ENCODE assay signal across 11 mouse cellular contexts in the genomic region with DNA sequence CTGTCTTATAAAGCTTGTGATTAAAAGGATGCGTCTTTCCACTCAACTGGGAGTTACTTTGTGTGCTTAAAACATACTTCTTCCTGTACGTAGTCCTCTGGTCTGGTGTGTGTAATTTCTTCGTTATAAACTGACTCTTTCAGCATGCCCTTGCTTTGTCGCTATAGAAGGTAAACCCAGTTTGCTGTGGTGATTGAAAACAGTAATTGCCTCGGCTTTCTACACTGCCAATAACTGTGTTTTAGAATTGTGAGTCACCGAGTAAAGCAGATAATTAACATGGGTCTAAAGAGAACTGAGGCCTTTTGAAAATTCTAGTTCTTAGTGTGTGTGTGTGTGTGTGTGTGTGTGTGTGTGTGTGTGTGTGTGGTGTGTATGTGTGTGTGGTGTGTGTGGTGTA.
DNase-seq lines count a peak whose midpoint lies in the region; ATAC-seq and TF ChIP-seq lines count a peak whose summit lies in the region.
"Had no signal": no experiment of that assay in that cellular context is flagged by ENCODE, and none has a peak within 500 bp of the region (broad histone marks: within the 10 kb centered on the region; RNA-seq: fewer than 3 reads in every experiment).

No protein-coding gene starts in this region.

- TF ChIP-seq CTCF in olfactory bulb, adult 2 months (IDR thresholded peaks at IDR 0.05; ENCODE audit: insufficient read depth, low read depth, low read length): no peak

- H3K27ac ChIP-seq in kidney, embryonic 16.5 days (ENCODE audit: low read length): peak overlapping the region; percentile 3; the same call in 1 of the 2 replicates
- H3K27ac ChIP-seq in embryonic facial prominence, embryonic 14.5 days (replicated peaks; ENCODE audit: low read depth, low read length): peak overlapping the region; percentile 84
- peak overlapping the region; percentile 80 for H3K27ac ChIP-seq in intestine, embryonic 14.5 days (ENCODE audit: low read depth)
- H3K27ac ChIP-seq in olfactory bulb, adult 2 months (ENCODE audit: insufficient read depth, low read depth, low read length): 0 out of 2 replicates have a peak overlapping the region, but pooled peaks have one; percentile 42
- H3K27ac ChIP-seq: macrophage had no signal

- no peaks in the 10 kb centered on the region for H3K36me3 ChIP-seq in kidney, embryonic 16.5 days (ENCODE audit: insufficient read depth, low read length)
- no peaks in the 10 kb centered on the region for H3K36me3 ChIP-seq in embryonic facial prominence, embryonic 14.5 days (ENCODE audit: control insufficient read depth, insufficient read depth, low read length)
- H3K36me3 ChIP-seq in intestine, embryonic 14.5 days (ENCODE audit: control insufficient read depth, insufficient read depth, low read length): no peaks in the 10 kb centered on the region

- no peak for DNase-seq in kidney, postnatal 4 days
- DNase-seq in embryonic facial prominence, embryonic 14.5 days (ENCODE audit: low spot score): peak; percentile 22
- no peak for DNase-seq in intestine, embryonic 14.5 days (ENCODE audit: low spot score)
- no peak for DNase-seq in cerebellum, postnatal 14 days
- DNase-seq in ovary, postnatal 10 days (ENCODE audit: low spot score): no peak
- DNase-seq: cerebellum, postnatal 25 days had no signal

- H3K9ac ChIP-seq in kidney, embryonic 16.5 days (replicated peaks; ENCODE audit: low read length): no peak overlapping the region
- no peak overlapping the region for H3K9ac ChIP-seq in embryonic facial prominence, embryonic 14.5 days (ENCODE audit: low read depth, low read length)
- no peak overlapping the region for H3K9ac ChIP-seq in intestine, embryonic 14.5 days (ENCODE audit: low read length)

- TF ChIP-seq POLR2A in olfactory bulb, adult 2 months (IDR thresholded peaks at IDR 0.05; ENCODE audit: insufficient read depth, low read depth, low read length): no peak

- no peak for ATAC-seq in kidney, embryonic 16.5 days (ENCODE audit: low FRiP score, low TSS enrichment)
- ATAC-seq in embryonic facial prominence, embryonic 14.5 days (ENCODE audit: low read depth): no peak
- ATAC-seq in intestine, embryonic 14.5 days (replicated peaks; ENCODE audit: low FRiP score, low TSS enrichment, low read depth): no peak
- no peak for ATAC-seq in cerebellum, adult (ENCODE audit: insufficient number of reproducible peaks, low FRiP score, low TSS enrichment)

- 77% methylated on average over 6 of the region's 6 CpGs for WGBS in kidney, embryonic 16.5 days
- 50% methylated on average over 6 of the region's 6 CpGs for WGBS in embryonic facial prominence, embryonic 14.5 days
- 57% methylated on average over 6 of the region's 6 CpGs for WGBS in intestine, embryonic 14.5 days
- WGBS in olfactory bulb, adult 2 months: 34% methylated on average over 6 of the region's 6 CpGs

- peaks cover 10% of the 10 kb centered on the region for H3K4me1 ChIP-seq in kidney, embryonic 16.5 days (ENCODE audit: insufficient read depth, low read length)
- peaks cover 20% of the 10 kb centered on the region for H3K4me1 ChIP-seq in embryonic facial prominence, embryonic 14.5 days (ENCODE audit: control insufficient read depth, insufficient read depth, low read length)
- peaks cover 12% of the 10 kb centered on the region for H3K4me1 ChIP-seq in intestine, embryonic 14.5 days (replicated peaks; ENCODE audit: control insufficient read depth, insufficient read depth, low read length)
- H3K4me1 ChIP-seq in olfactory bulb, adult 2 months (ENCODE audit: control insufficient read depth, insufficient read depth, low read length): peaks cover 8% of the 10 kb centered on the region

- no peaks in the 10 kb centered on the region for H3K27me3 ChIP-seq in kidney, embryonic 16.5 days (ENCODE audit: insufficient read depth, low read length)
- no peaks in the 10 kb centered on the region for H3K27me3 ChIP-seq in embryonic facial prominence, embryonic 14.5 days (replicated peaks; ENCODE audit: control insufficient read depth, insufficient read depth, low read length)
- no peaks in the 10 kb centered on the region for H3K27me3 ChIP-seq in intestine, embryonic 14.5 days (replicated peaks; ENCODE audit: control insufficient read depth, insufficient read depth, low read length)

- no peaks in the 10 kb centered on the region for H3K9me3 ChIP-seq in kidney, embryonic 16.5 days (ENCODE audit: low read length)
- no peaks in the 10 kb centered on the region for H3K9me3 ChIP-seq in embryonic facial prominence, embryonic 14.5 days (ENCODE audit: control insufficient read depth, low read length)
- no peaks in the 10 kb centered on the region for H3K9me3 ChIP-seq in intestine, embryonic 14.5 days (ENCODE audit: control insufficient read depth, low read length)

- no peak overlapping the region for H3K4me2 ChIP-seq in kidney, embryonic 16.5 days (replicated peaks; ENCODE audit: low read depth, low read length)
- peak overlapping the region; percentile 13; the same call in 1 of the 2 replicates for H3K4me2 ChIP-seq in embryonic facial prominence, embryonic 14.5 days (ENCODE audit: low read depth, low read length)
- no peak overlapping the region for H3K4me2 ChIP-seq in intestine, embryonic 14.5 days (ENCODE audit: low read length)

- no peak overlapping the region for H3K4me3 ChIP-seq in kidney, embryonic 16.5 days (ENCODE audit: low read length)
- no peak overlapping the region for H3K4me3 ChIP-seq in embryonic facial prominence, embryonic 14.5 days (ENCODE audit: low read depth, low read length)
- H3K4me3 ChIP-seq in intestine, embryonic 14.5 days (ENCODE audit: low read depth, low read length): no peak overlapping the region
- H3K4me3 ChIP-seq in olfactory bulb, adult 2 months (ENCODE audit: insufficient read depth, low read depth, low read length): no peak overlapping the region
- H3K4me3 ChIP-seq: layer of hippocampus, adult 2 months had no signal

Comparison
In these comparisons a context has a peak if more than half of its experiments do, and no peak if none do; other contexts are left out.
1. H3K27ac ChIP-seq: peak in every context shown above with its lines; median percentile 84 in embryonic facial prominence, embryonic 14.5 days; 80 in intestine, embryonic 14.5 days; 42 in olfactory bulb, adult 2 months; 3 in kidney, embryonic 16.5 days.